Mouse (Mus musculus): ENCODE data around the gene Lor. TPM values are rescaled to one million over a fixed set of nuclear protein-coding genes. Genes with fewer than 3 reads are reported as not detected.

Lor gene
- polyA plus RNA-seq (2016; fragmentation: Nextera tagmentation; extraction: Ambion mirVana), result 0.46 and 1.7 TPM in 2 replicates

- Histone ChIP-seq H3K9me3 (no peaks in the 10 kb centered on the region), H3K27ac (no peak within 1 kb of the TSS), H3K4me1 (replicated peaks) (peaks cover 14% of the 10 kb centered on the region), H3K36me3 (no peaks in the 10 kb centered on the region), H3K27me3 (ENCODE audit: insufficient read depth, poor library complexity, severe bottlenecking) (peaks cover 50% of the 10 kb centered on the region), H3K4me3 (peak within 1 kb of the TSS; percentile 79)
- 81% methylated on average over 2 of the region's 2 CpGs for whole genome bisulfite sequencing
- no peak for DNase-seq (ENCODE audit: low spot score)
Measured at GRCm38 (mm10) chr3:92083042-92083441, at the start of gene Lor. TSS of gene Lor (minus strand) at chr3:92083142.

DNA sequence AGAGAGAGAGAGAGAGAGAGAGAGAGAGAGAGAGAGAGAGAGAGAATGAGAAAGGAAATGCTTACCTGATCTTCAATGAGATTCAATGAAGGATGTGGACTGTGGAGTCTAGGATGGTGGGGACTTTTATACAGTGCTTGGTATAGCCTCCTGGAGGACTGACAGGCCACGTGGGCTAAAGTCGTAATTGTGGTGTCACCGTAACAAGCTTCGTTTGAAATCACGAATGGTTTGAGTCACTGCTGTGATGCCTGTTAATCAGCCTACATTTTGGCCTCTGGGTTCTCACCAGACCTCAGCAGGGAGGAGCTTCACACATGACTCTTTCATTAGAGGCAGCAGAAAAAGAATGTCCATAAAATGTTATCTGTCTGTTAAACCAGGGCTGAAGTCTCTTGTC, 40.9 kb upstream of the Lor start, which contains the start of gene Prr9:
Gene Prr9, minus strand, starts transcription at position 101 of the 400 bp plus-strand sequence.
- H3K4me1 ChIP-seq (replicated peaks), result no peaks in the 10 kb centered on the region
- WGBS, result 85% methylated on average over 5 of the region's 5 CpGs

GRCm38 (mm10) chr3:92120902-92121301, 38.0 kb upstream of the Lor start:
- WGBS, result 87% methylated on average over 3 of the region's 3 CpGs
- H3K4me1 ChIP-seq (replicated peaks), result no peaks in the 10 kb centered on the region
- no peak for DNase-seq (ENCODE audit: low spot score)

More for the DNA sequence above, 40.9 kb upstream of the Lor start, which contains the start of gene Prr9:
- Histone ChIP-seq H3K4me3 (no peak within 1 kb of the TSS), H3K27ac (no peak within 1 kb of the TSS), H3K36me3 (no peaks in the 10 kb centered on the region), H3K27me3 (ENCODE audit: insufficient read depth, poor library complexity, severe bottlenecking) (no peaks in the 10 kb centered on the region), H3K9me3 (no peaks in the 10 kb centered on the region)
- no peak for DNase-seq (ENCODE audit: low spot score)

DNA sequence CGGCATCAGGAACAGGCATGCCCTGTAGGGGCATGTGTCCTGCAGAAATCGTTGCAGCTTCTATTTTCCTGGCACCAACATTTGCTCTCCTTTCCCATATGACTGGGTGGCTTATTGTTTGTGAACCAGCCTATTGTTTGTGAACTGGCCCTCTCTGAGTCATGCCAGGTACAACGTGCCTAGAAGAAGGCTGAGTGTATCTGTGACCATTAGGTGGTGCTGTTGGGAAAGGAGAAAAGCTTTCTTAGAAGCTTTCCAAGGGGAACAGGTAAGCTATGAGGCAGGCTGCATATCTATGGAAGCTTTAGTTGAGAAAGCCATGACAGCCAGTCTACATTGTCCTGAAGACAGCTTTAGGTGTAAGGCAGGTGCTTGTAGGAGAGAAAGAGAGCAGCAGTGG, 35.0 kb upstream of the Lor start:
- no peaks in the 10 kb centered on the region for H3K27me3 ChIP-seq (ENCODE audit: insufficient read depth, poor library complexity, severe bottlenecking)
- DNase-seq (ENCODE audit: low spot score), result no peak
- no peak overlapping the region for H3K4me3 ChIP-seq
- H3K4me1 ChIP-seq (replicated peaks), result no peaks in the 10 kb centered on the region
- no peaks in the 10 kb centered on the region for H3K9me3 ChIP-seq
- H3K36me3 ChIP-seq, result no peaks in the 10 kb centered on the region
- 33% methylated on average over 3 of the region's 3 CpGs for WGBS
- H3K27ac ChIP-seq, result no peak overlapping the region

More at GRCm38 (mm10) chr3:92120902-92121301, 38.0 kb upstream of the Lor start:
- Histone ChIP-seq H3K36me3 (no peaks in the 10 kb centered on the region), H3K9me3 (no peaks in the 10 kb centered on the region), H3K27ac (no peak overlapping the region), H3K4me3 (no peak overlapping the region), H3K27me3 (ENCODE audit: insufficient read depth, poor library complexity, severe bottlenecking) (no peaks in the 10 kb centered on the region)

- H3K4me1 ChIP-seq (replicated peaks), result peaks cover 8% of the 10 kb centered on the region; the same call in 1 of the 2 replicates
- DNase-seq (ENCODE audit: low spot score), result no peak
- no peaks in the 10 kb centered on the region for H3K9me3 ChIP-seq
- H3K27me3 ChIP-seq (ENCODE audit: insufficient read depth, poor library complexity, severe bottlenecking), result no peaks in the 10 kb centered on the region
- H3K27ac ChIP-seq, result no peak overlapping the region
- no peak overlapping the region for H3K4me3 ChIP-seq
- H3K36me3 ChIP-seq, result no peaks in the 10 kb centered on the region
Measured at GRCm38 (mm10) chr3:92111526-92111925, 28.6 kb upstream of the Lor start.

- no peak for DNase-seq (ENCODE audit: low spot score)
- H3K27me3 ChIP-seq (ENCODE audit: insufficient read depth, poor library complexity, severe bottlenecking), result no peaks in the 10 kb centered on the region
- H3K4me1 ChIP-seq (replicated peaks), result peaks cover 9% of the 10 kb centered on the region; the same call in 1 of the 2 replicates
- H3K4me3 ChIP-seq, result no peak overlapping the region
- H3K9me3 ChIP-seq, result no peaks in the 10 kb centered on the region
- H3K36me3 ChIP-seq, result no peaks in the 10 kb centered on the region
- H3K27ac ChIP-seq, result no peak overlapping the region
Measured at GRCm38 (mm10) chr3:92110790-92111189, 27.8 kb upstream of the Lor start.

DNA sequence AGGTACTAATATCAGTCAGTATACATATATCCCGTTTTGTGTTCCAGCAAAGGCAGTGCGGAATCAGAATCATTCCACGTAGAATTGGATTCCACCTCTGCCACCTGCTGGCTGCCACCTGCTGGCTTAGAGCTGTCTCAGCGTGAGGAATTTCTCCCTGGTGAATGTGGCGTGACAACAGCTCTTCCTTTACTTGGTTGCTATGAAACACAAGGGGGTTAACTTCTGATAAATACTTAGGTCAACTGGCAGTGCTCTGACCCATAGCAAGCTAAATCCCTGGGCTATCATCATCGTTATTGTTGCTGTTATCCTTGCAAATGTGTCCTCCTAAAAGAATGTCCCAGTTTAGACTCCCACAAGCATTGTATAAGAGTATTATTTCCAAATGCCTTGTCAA, 23.6 kb upstream of the Lor start:
- H3K36me3 ChIP-seq, result no peaks in the 10 kb centered on the region
- H3K27me3 ChIP-seq (ENCODE audit: insufficient read depth, poor library complexity, severe bottlenecking), result no peaks in the 10 kb centered on the region
- DNase-seq (ENCODE audit: low spot score), result peak; percentile 35
- H3K4me3 ChIP-seq, result no peak overlapping the region
- H3K4me1 ChIP-seq (replicated peaks), result peaks cover 9% of the 10 kb centered on the region; the same call in 1 of the 2 replicates
- no peaks in the 10 kb centered on the region for H3K9me3 ChIP-seq
- 11% methylated on average over 6 of the region's 6 CpGs for WGBS
- H3K27ac ChIP-seq, result no peak overlapping the region

- peaks cover 14% of the 10 kb centered on the region for H3K4me1 ChIP-seq (replicated peaks)
- no peaks in the 10 kb centered on the region for H3K9me3 ChIP-seq
- WGBS, result under 1% methylated on average over 76 of the region's 76 CpGs
- peak; percentile 72 for DNase-seq (ENCODE audit: low spot score)
- peak overlapping the region; percentile 79 for H3K4me3 ChIP-seq
- peaks cover 50% of the 10 kb centered on the region for H3K27me3 ChIP-seq (ENCODE audit: insufficient read depth, poor library complexity, severe bottlenecking)
- H3K27ac ChIP-seq, result peak overlapping the region; percentile 84
- H3K36me3 ChIP-seq, result no peaks in the 10 kb centered on the region
Measured at GRCm38 (mm10) chr3:92081285-92081931, 1.5 kb downstream of the Lor start.

DNA sequence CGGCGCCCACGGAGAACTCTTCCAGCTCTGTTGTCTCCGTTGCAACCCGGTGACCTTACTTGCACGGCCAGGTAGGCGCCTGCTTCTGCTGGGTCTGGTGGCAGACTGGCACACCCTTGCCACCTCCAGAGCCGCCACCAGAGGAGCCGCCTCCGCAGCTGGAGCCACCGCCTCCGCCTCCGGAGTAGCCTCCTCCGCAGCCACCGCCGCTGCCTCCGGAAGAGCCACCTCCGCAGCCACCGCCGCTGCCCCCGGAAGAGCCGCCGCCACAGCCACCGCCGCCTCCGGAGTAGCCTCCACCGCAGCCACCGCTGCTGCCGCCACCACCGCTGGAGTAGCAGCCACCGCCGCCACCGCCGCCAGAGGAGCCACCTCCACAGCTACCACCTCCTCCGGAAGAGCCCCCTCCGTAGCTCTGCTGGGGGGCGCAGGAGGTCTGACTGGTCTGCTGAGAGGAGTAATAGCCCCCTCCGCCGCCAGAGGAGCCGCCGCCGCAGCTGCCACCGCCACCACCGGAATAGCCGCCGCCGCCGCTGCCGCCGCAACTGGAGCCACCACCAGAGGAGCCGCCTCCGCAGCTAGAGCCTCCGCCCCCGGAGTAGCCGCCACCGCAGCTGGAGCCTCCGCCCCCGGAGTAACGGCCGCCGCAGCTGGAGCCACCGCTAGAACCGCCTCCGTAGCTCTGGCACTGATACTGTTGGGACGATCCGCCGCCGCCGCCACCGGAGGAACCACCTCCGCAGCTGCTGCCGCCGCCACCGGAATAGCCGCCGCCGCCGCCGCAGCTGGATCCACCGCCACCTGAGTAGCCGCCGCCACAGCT, 2.3 kb downstream of the Lor start:
- H3K4me1 ChIP-seq (replicated peaks), result peaks cover 14% of the 10 kb centered on the region
- peak overlapping the region; percentile 84 for H3K27ac ChIP-seq
- DNase-seq (ENCODE audit: low spot score), result peak; percentile 81
- peak overlapping the region; percentile 79 for H3K4me3 ChIP-seq
- H3K27me3 ChIP-seq (ENCODE audit: insufficient read depth, poor library complexity, severe bottlenecking), result peaks cover 50% of the 10 kb centered on the region
- H3K36me3 ChIP-seq, result no peaks in the 10 kb centered on the region
- no peaks in the 10 kb centered on the region for H3K9me3 ChIP-seq
- under 1% methylated on average over 82 of the region's 82 CpGs for WGBS

DNA sequence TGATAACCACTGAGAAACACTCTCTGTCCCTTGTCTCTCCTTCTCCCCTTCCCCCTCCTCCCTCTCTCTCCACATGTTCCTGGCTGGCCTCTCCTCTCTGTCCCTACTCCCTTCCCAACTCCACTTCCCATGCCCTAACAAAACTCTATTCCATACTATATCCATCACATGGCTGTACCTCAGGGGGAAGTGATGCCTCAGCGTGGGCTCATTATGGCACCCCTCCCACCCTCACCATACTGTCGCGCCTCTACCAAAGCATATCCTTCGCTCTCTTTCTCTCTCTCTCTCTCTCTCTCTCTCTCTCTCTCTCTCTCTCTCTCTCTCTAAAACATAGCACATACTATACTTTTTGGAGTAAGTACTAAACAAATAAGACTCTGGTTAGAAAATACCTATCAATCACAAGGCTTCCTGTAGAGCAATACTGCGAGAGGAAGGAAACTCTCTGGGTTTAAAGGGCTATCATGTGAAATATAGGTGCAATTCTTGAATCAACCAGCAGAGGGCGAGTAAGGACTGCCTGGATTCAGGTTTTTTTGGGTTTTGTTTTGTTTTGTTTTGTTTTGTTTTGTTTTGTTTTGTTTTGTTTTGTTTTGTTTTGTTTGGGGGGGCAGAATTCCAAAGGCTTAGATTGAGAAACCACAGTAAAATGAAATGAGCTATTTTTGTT, 32.4 kb downstream of the Lor start:
- H3K9me3 ChIP-seq, result no peaks in the 10 kb centered on the region
- DNase-seq (ENCODE audit: low spot score), result no peak
- 51% methylated on average over 6 of the region's 6 CpGs for WGBS
- H3K27me3 ChIP-seq (ENCODE audit: insufficient read depth, poor library complexity, severe bottlenecking), result no peaks in the 10 kb centered on the region
- H3K36me3 ChIP-seq, result no peaks in the 10 kb centered on the region
- no peak overlapping the region for H3K27ac ChIP-seq
- no peak overlapping the region for H3K4me3 ChIP-seq
- H3K4me1 ChIP-seq (replicated peaks), result no peaks in the 10 kb centered on the region

- Histone ChIP-seq H3K27me3 (ENCODE audit: insufficient read depth, poor library complexity, severe bottlenecking) (no peaks in the 10 kb centered on the region), H3K4me3 (no peak overlapping the region), H3K36me3 (no peaks in the 10 kb centered on the region), H3K4me1 (replicated peaks) (no peaks in the 10 kb centered on the region), H3K9me3 (no peaks in the 10 kb centered on the region), H3K27ac (no peak overlapping the region)
- no peak for DNase-seq (ENCODE audit: low spot score)
- 70% methylated on average over 1 of the region's 1 CpGs for WGBS
Measured at GRCm38 (mm10) chr3:92033892-92034291, 49.0 kb downstream of the Lor start.

GRCm38 (mm10) chr3:92033203-92033602, 49.7 kb downstream of the Lor start:
- H3K9me3 ChIP-seq, result no peaks in the 10 kb centered on the region
- H3K27ac ChIP-seq, result no peak overlapping the region
- H3K27me3 ChIP-seq (ENCODE audit: insufficient read depth, poor library complexity, severe bottlenecking), result no peaks in the 10 kb centered on the region
- no peak for DNase-seq (ENCODE audit: low spot score)
- H3K36me3 ChIP-seq, result no peaks in the 10 kb centered on the region
- no peaks in the 10 kb centered on the region for H3K4me1 ChIP-seq (replicated peaks)
- H3K4me3 ChIP-seq, result no peak overlapping the region
- WGBS, result 52% methylated on average over 2 of the region's 2 CpGs
